Mouse (Mus musculus): ENCODE measurements around the gene Prkce.
A peak's percentile ranks its signal among the peaks of the same experiment; 100 is the strongest.

The Prkce gene

GRCm38 (mm10) chr17:86300774-86301595 lies 133.4 kb downstream of the Prkce start:
- no peak for DNase-seq (ENCODE audit: low read depth)

GRCm38 (mm10) chr17:86302266-86302665 lies 134.7 kb downstream of the Prkce start:
- DNase-seq (ENCODE audit: low read depth): peak; percentile 47

DNA sequence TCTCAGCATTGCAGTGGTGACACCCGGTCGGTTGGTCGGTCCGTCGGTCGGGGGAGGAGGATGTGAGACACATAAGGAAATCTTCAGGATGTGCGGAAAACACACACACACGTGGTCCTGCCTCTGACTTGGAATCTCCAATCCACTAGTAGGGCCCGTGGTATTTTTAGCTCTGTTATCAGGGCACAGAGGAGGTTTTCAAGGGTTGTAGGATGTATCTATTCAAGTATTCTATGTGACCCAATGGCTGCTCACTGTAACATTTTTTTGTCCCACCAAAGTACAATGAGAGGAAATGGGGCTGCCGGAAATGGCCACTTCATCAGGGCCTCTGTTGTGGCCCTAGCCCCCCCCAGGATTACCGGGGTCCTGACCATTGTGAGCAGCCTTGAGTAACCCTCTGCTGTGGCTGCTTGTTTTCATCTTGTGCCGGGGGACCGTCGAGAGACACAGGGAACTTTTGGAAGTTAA lies 135.3 kb downstream of the Prkce start:
- DNase-seq (ENCODE audit: low read depth): no peak

GRCm38 (mm10) chr17:86303401-86304243 lies 136.0 kb downstream of the Prkce start:
- no peak for DNase-seq (ENCODE audit: low read depth)

GRCm38 (mm10) chr17:86304923-86305630 lies 137.5 kb downstream of the Prkce start:
- DNase-seq (ENCODE audit: low read depth): no peak

DNA sequence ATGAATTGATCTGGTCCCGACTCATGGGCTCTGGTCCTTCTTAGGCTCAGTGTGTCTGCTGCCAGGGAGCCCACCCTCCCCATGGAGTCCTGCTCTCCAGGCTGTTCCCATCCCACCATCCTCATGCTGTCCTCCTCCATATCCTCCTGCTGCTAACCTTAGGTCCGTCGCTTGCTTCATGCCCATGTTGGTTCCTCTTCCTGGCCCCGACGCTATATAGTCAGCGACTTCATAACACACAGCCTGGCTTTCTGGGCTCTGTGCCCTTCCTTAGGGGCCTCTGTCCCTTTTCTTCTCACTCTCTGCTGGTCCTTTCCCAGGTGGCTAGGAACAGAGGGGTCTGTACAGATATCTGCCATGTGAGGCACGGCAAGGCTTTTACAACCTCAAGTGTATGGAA lies 138.6 kb downstream of the Prkce start:
- no peak for DNase-seq (ENCODE audit: low read depth)

DNA sequence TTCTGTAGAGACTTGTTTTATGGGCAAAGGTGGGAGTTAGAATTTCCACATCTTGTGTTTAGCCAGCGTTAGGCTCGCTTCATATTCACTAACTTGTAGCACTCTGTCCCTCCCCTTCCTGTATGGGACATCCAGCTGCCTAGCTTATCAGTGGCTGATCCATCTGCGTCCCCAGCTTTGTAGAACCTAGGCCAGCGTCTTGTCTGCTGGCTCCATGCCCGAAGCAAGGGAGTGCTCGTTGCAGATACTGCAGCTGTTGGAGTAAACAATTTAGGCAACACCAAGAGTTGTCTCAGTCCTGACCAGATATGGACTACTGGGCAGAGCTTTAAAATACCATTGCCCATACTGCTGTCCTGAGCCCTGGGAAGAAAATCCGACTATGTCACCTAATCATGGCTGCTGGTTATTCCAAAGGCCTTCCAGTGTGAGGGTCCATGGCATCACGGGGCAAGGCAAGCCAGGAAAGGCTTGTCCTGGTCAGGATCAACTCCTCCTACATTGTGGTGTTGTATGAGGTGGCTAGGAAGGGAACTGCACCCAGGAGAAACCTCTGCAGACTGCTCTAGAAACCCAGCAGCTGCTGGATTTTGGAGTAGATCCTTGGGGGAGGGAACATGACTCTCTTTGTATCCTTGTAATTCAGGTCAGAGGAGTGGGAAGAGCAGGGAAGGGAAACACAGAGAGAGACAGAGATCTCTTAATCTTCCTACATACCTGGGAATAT lies 146.0 kb downstream of the Prkce start:
- no peak for DNase-seq (ENCODE audit: low read depth)

GRCm38 (mm10) chr17:86315874-86316273 lies 148.3 kb downstream of the Prkce start:
- no peak for DNase-seq (ENCODE audit: low read depth)

DNA sequence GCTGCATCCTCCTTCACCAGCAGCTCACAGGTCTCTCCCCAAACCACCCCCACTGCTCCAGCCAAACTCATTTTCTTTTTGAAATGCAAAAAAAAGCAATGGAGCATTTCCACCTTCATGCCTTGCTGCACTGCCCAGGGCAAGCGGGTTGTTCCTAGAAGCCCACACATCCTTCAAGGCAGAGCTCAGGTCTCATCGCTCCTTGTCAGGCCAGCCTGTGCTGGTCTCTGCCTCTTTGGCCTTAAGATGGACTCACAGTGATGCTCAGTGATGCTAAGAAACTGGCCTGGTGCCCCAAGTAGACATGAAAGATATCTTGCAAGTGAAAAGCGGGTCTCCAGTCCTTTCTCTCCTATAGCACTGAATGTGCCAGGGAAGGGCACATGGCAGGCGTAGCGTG lies 149.2 kb downstream of the Prkce start:
- DNase-seq (ENCODE audit: low read depth): no peak

GRCm38 (mm10) chr17:86317197-86317596 lies 149.6 kb downstream of the Prkce start:
- DNase-seq (ENCODE audit: low read depth): no peak

DNA sequence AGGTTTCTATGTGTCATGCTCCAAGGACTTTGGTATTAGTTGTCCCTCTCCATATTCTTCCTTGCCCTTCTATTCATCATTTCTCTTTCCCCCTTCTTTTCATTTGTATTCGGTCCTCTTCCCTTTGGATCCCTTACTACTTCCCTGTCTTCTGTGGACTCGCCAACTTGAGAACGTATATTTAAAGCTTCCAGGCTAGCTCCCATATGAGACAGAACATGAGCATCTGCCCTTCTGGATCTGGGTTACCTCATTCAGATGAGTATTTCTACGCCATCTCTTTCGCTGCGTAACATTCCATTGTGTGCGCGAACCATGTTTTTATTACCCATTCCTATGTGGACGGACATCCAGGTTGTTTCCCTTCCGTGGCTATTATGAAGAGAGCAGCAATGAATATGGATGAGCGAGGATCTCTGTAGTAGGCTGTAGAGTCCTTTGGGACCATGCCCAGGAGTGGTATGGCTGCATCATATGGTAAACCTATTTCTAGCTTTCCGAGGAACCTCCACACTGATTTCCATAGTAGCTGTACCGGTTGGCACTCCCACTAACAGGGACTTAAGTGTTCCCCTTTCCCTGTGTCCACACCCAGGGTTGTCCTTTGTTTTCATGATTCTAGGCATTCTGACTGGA lies 152.5 kb downstream of the Prkce start:
- no peak for DNase-seq (ENCODE audit: low read depth)

DNA sequence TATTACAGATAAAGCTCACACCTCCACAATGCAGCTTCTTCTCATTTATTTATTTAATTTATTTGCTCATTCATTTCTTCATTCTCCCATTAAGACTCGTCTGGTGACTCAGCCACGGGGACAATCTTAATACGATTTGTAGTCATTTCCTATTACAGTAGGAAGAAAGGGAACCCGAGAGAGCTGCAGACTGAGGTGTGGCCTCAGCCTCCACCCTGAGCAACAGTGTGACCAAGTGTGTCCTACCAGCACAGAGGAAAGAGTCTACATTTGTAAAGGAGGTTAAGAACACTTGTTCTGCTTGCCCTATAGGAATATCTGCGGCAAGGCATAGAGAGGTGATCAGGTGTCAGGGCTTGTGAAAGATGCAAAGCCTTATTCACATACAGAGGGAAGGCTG lies 155.3 kb downstream of the Prkce start:
- no peak for DNase-seq (ENCODE audit: low read depth)

- no peak for DNase-seq (ENCODE audit: low read depth)
These were observed 155.7 kb downstream of the Prkce start for GRCm38 (mm10) chr17:86323310-86323709.

- DNase-seq (ENCODE audit: low read depth): peak; percentile 17
These were observed 156.5 kb downstream of the Prkce start for GRCm38 (mm10) chr17:86323909-86324686.

- no peak for DNase-seq (ENCODE audit: low read depth)
These were observed 157.2 kb downstream of the Prkce start for GRCm38 (mm10) chr17:86324756-86325155.

- DNase-seq (ENCODE audit: low read depth): no peak
These were observed 157.7 kb downstream of the Prkce start for GRCm38 (mm10) chr17:86325317-86325716.

- DNase-seq (ENCODE audit: low read depth): no peak
These were observed 160.4 kb downstream of the Prkce start for GRCm38 (mm10) chr17:86327958-86328357.

- DNase-seq (ENCODE audit: low read depth): no peak
These were observed 161.9 kb downstream of the Prkce start for GRCm38 (mm10) chr17:86329273-86330075.

Data from NIH3T3 (cell line).